Mouse (Mus musculus): ENCODE measurements at regions not wholly inside any gene's neighbourhood (a gene's known extent, or its start where the extent isn't known, plus 50 kb on each side); places are given as distances from the start of the nearest gene placed in this dataset.

- H3K27ac ChIP-seq (ENCODE audit: control insufficient read depth, insufficient read depth, low read length) = no peak overlapping the region
- H3K27me3 ChIP-seq (ENCODE audit: control insufficient read depth, insufficient read depth, low read length) = no peaks in the 10 kb centered on the region
- H3K4me1 ChIP-seq (replicated peaks; ENCODE audit: control insufficient read depth, insufficient read depth, low read length) = no peaks in the 10 kb centered on the region
- TF ChIP-seq CTCF (IDR thresholded peaks at IDR 0.05; ENCODE audit: borderline replicate concordance, control insufficient read depth, extremely low read depth, insufficient read depth, low read length, poor library complexity) (no peak), POLR2A (IDR thresholded peaks at IDR 0.05; ENCODE audit: control insufficient read depth, extremely low read depth, insufficient read depth, low read length, poor library complexity) (no peak)
- no peaks in the 10 kb centered on the region for H3K36me3 ChIP-seq (ENCODE audit: control insufficient read depth, insufficient read depth, low read length)
- peak; percentile 9 for DNase-seq
- 28% methylated on average over 3 of the region's 3 CpGs for WGBS
- no peak overlapping the region for H3K4me3 ChIP-seq (ENCODE audit: control insufficient read depth, insufficient read depth, low read length)
Measured at GRCm38 (mm10) chr4:140439856-140440255, 193.3 kb upstream of the Igsf21 start.

- TF ChIP-seq CTCF (IDR thresholded peaks at IDR 0.05; ENCODE audit: borderline replicate concordance, control insufficient read depth, extremely low read depth, insufficient read depth, low read length, poor library complexity) (no peak), POLR2A (IDR thresholded peaks at IDR 0.05; ENCODE audit: control insufficient read depth, extremely low read depth, insufficient read depth, low read length, poor library complexity) (no peak)
- no peak for DNase-seq
- 56% methylated on average over 3 of the region's 3 CpGs for WGBS
- no peaks in the 10 kb centered on the region for H3K36me3 ChIP-seq (ENCODE audit: control insufficient read depth, insufficient read depth, low read length)
- H3K27me3 ChIP-seq (ENCODE audit: control insufficient read depth, insufficient read depth, low read length) = no peaks in the 10 kb centered on the region
- H3K4me1 ChIP-seq (replicated peaks; ENCODE audit: control insufficient read depth, insufficient read depth, low read length) = no peaks in the 10 kb centered on the region
- no peak overlapping the region for H3K4me3 ChIP-seq (ENCODE audit: control insufficient read depth, insufficient read depth, low read length)
- no peak overlapping the region for H3K27ac ChIP-seq (ENCODE audit: control insufficient read depth, insufficient read depth, low read length)
Measured at GRCm38 (mm10) chr4:140436030-140436429, 189.4 kb upstream of the Igsf21 start.

GRCm38 (mm10) chr4:140433744-140434542 lies 187.4 kb upstream of the Igsf21 start:
- TF ChIP-seq POLR2A (IDR thresholded peaks at IDR 0.05; ENCODE audit: control insufficient read depth, extremely low read depth, insufficient read depth, low read length, poor library complexity) = no peak
- no peak for TF ChIP-seq CTCF (IDR thresholded peaks at IDR 0.05; ENCODE audit: borderline replicate concordance, control insufficient read depth, extremely low read depth, insufficient read depth, low read length, poor library complexity)
- H3K4me3 ChIP-seq (ENCODE audit: control insufficient read depth, insufficient read depth, low read length) = no peak overlapping the region
- H3K4me1 ChIP-seq (replicated peaks; ENCODE audit: control insufficient read depth, insufficient read depth, low read length) = no peaks in the 10 kb centered on the region
- H3K27ac ChIP-seq (ENCODE audit: control insufficient read depth, insufficient read depth, low read length) = no peak overlapping the region
- no peak for DNase-seq
- 79% methylated on average over 11 of the region's 11 CpGs for WGBS
- H3K36me3 ChIP-seq (ENCODE audit: control insufficient read depth, insufficient read depth, low read length) = no peaks in the 10 kb centered on the region
- no peaks in the 10 kb centered on the region for H3K27me3 ChIP-seq (ENCODE audit: control insufficient read depth, insufficient read depth, low read length)

GRCm38 (mm10) chr4:140432101-140432500 lies 185.5 kb upstream of the Igsf21 start:
- H3K27ac ChIP-seq (ENCODE audit: control insufficient read depth, insufficient read depth, low read length) = no peak overlapping the region
- no peaks in the 10 kb centered on the region for H3K36me3 ChIP-seq (ENCODE audit: control insufficient read depth, insufficient read depth, low read length)
- no peaks in the 10 kb centered on the region for H3K4me1 ChIP-seq (replicated peaks; ENCODE audit: control insufficient read depth, insufficient read depth, low read length)
- 87% methylated on average over 7 of the region's 7 CpGs for WGBS
- DNase-seq = no peak
- no peak overlapping the region for H3K4me3 ChIP-seq (ENCODE audit: control insufficient read depth, insufficient read depth, low read length)
- no peak for TF ChIP-seq CTCF (IDR thresholded peaks at IDR 0.05; ENCODE audit: borderline replicate concordance, control insufficient read depth, extremely low read depth, insufficient read depth, low read length, poor library complexity)
- TF ChIP-seq POLR2A (IDR thresholded peaks at IDR 0.05; ENCODE audit: control insufficient read depth, extremely low read depth, insufficient read depth, low read length, poor library complexity) = no peak
- no peaks in the 10 kb centered on the region for H3K27me3 ChIP-seq (ENCODE audit: control insufficient read depth, insufficient read depth, low read length)

- Histone ChIP-seq H3K27ac (ENCODE audit: control insufficient read depth, insufficient read depth, low read length) (no peak overlapping the region), H3K4me3 (ENCODE audit: control insufficient read depth, insufficient read depth, low read length) (no peak overlapping the region), H3K4me1 (replicated peaks; ENCODE audit: control insufficient read depth, insufficient read depth, low read length) (no peaks in the 10 kb centered on the region), H3K36me3 (ENCODE audit: control insufficient read depth, insufficient read depth, low read length) (no peaks in the 10 kb centered on the region), H3K27me3 (ENCODE audit: control insufficient read depth, insufficient read depth, low read length) (no peaks in the 10 kb centered on the region)
- WGBS = 82% methylated on average over 3 of the region's 3 CpGs
- no peak for DNase-seq
- no peak for TF ChIP-seq POLR2A (IDR thresholded peaks at IDR 0.05; ENCODE audit: control insufficient read depth, extremely low read depth, insufficient read depth, low read length, poor library complexity)
- no peak for TF ChIP-seq CTCF (IDR thresholded peaks at IDR 0.05; ENCODE audit: borderline replicate concordance, control insufficient read depth, extremely low read depth, insufficient read depth, low read length, poor library complexity)
Measured at GRCm38 (mm10) chr4:140427039-140427438, 180.5 kb upstream of the Igsf21 start.

GRCm38 (mm10) chr4:140423791-140424190 lies 177.2 kb upstream of the Igsf21 start:
- H3K27ac ChIP-seq (ENCODE audit: control insufficient read depth, insufficient read depth, low read length) = no peak overlapping the region
- H3K4me1 ChIP-seq (replicated peaks; ENCODE audit: control insufficient read depth, insufficient read depth, low read length) = no peaks in the 10 kb centered on the region
- H3K4me3 ChIP-seq (ENCODE audit: control insufficient read depth, insufficient read depth, low read length) = no peak overlapping the region
- no peak for DNase-seq
- WGBS = 96% methylated on average over 10 of the region's 10 CpGs
- no peak for TF ChIP-seq POLR2A (IDR thresholded peaks at IDR 0.05; ENCODE audit: control insufficient read depth, extremely low read depth, insufficient read depth, low read length, poor library complexity)
- no peak for TF ChIP-seq CTCF (IDR thresholded peaks at IDR 0.05; ENCODE audit: borderline replicate concordance, control insufficient read depth, extremely low read depth, insufficient read depth, low read length, poor library complexity)
- no peaks in the 10 kb centered on the region for H3K27me3 ChIP-seq (ENCODE audit: control insufficient read depth, insufficient read depth, low read length)
- no peaks in the 10 kb centered on the region for H3K36me3 ChIP-seq (ENCODE audit: control insufficient read depth, insufficient read depth, low read length)
